Mouse (Mus musculus): ENCODE measurements at regions not wholly inside any gene's neighbourhood (a gene's known extent, or its start where the extent isn't known, plus 50 kb on each side); places are given as distances from the start of the nearest gene placed in this dataset.

- TF ChIP-seq CTCF (IDR thresholded peaks at IDR 0.05; ENCODE audit: extremely low read depth, insufficient read depth, low read length) (no peak), POLR2A (IDR thresholded peaks at IDR 0.05; ENCODE audit: extremely low read depth, insufficient read depth, low read length) (no peak)
Measured at GRCm38 (mm10) chr17:64407255-64408011, 75.7 kb upstream of the Pja2 start.
